13 mouse cellular contexts compared by ENCODE assay signal in genomic region chr9:43947490-43948150, GRCm38 (mm10).
A peak's percentile ranks its signal among the peaks of the same experiment; 100 is the strongest.
DNase-seq lines count a peak whose midpoint lies in the region; ATAC-seq lines count a peak whose summit lies in the region.
"Had no signal": no experiment of that assay in that cellular context is flagged by ENCODE, and none has a peak within 500 bp of the region (broad histone marks: within the 10 kb centered on the region; RNA-seq: fewer than 3 reads in every experiment).

No protein-coding gene starts in this region.

- H3K9me3 ChIP-seq in midbrain, embryonic 11.5 days (ENCODE audit: control insufficient read depth, low read length): no peaks in the 10 kb centered on the region
- H3K9me3 ChIP-seq in midbrain, embryonic 15.5 days: no peaks in the 10 kb centered on the region
- H3K9me3 ChIP-seq in hindbrain, embryonic 10.5 days: no peaks in the 10 kb centered on the region
- no peaks in the 10 kb centered on the region for H3K9me3 ChIP-seq in midbrain, embryonic 12.5 days
- H3K9me3 ChIP-seq: heart, embryonic 12.5 days; liver, embryonic 12.5 days had no signal

- 55% methylated on average over 11 of the region's 11 CpGs for WGBS in midbrain, embryonic 11.5 days
- 43% methylated on average over 11 of the region's 11 CpGs for WGBS in midbrain, embryonic 15.5 days
- 37% methylated on average over 11 of the region's 11 CpGs for WGBS in hindbrain, embryonic 10.5 days
- 43% methylated on average over 9 of the region's 11 CpGs for WGBS in midbrain, embryonic 12.5 days

- H3K36me3 ChIP-seq in midbrain, embryonic 11.5 days (ENCODE audit: control insufficient read depth, insufficient read depth, low read length): no peaks in the 10 kb centered on the region
- H3K36me3 ChIP-seq in midbrain, embryonic 15.5 days (replicated peaks): no peaks in the 10 kb centered on the region
- no peaks in the 10 kb centered on the region for H3K36me3 ChIP-seq in hindbrain, embryonic 10.5 days
- H3K36me3 ChIP-seq in midbrain, embryonic 12.5 days: no peaks in the 10 kb centered on the region
- H3K36me3 ChIP-seq: heart, embryonic 12.5 days; liver, embryonic 12.5 days had no signal

- no peak for DNase-seq in midbrain, embryonic 11.5 days (ENCODE audit: low spot score, missing footprints)
- DNase-seq in hindbrain, embryonic 10.5 days (ENCODE audit: low spot score): no peak
- no peak for DNase-seq in yolk sac, embryonic 10.5 days (ENCODE audit: low spot score)
- no peak for DNase-seq in layer of hippocampus, postnatal 25 days (ENCODE audit: extremely low spot score in 1 of 2, low spot score in 1 of 2)
- no peak for DNase-seq in left cerebral cortex, adult 9 months (ENCODE audit: low spot score in 2 of 2)
- DNase-seq: cerebellum, adult 2 months; gastrocnemius, postnatal 36 days; kidney, postnatal 14 days had no signal

- H3K27me3 ChIP-seq in midbrain, embryonic 11.5 days (ENCODE audit: control insufficient read depth, insufficient read depth, low read length): no peaks in the 10 kb centered on the region
- H3K27me3 ChIP-seq in midbrain, embryonic 15.5 days (replicated peaks): no peaks in the 10 kb centered on the region
- 0 out of 2 replicates have a peak, but pooled peaks cover 9% of the 10 kb centered on the region for H3K27me3 ChIP-seq in hindbrain, embryonic 10.5 days (ENCODE audit: insufficient read depth, poor library complexity, severe bottlenecking)
- H3K27me3 ChIP-seq in midbrain, embryonic 12.5 days: peaks cover 28% of the 10 kb centered on the region; the same call in 1 of the 2 replicates
- H3K27me3 ChIP-seq: liver, embryonic 12.5 days had no signal

- no peak overlapping the region for H3K4me3 ChIP-seq in midbrain, embryonic 11.5 days (ENCODE audit: low read depth, low read length)
- H3K4me3 ChIP-seq in midbrain, embryonic 15.5 days: no peak overlapping the region
- no peak overlapping the region for H3K4me3 ChIP-seq in hindbrain, embryonic 10.5 days
- H3K4me3 ChIP-seq in midbrain, embryonic 12.5 days: no peak overlapping the region
- H3K4me3 ChIP-seq: heart, embryonic 12.5 days; liver, embryonic 12.5 days had no signal

- H3K4me2 ChIP-seq in midbrain, embryonic 11.5 days: no peak overlapping the region
- H3K4me2 ChIP-seq in midbrain, embryonic 15.5 days: no peak overlapping the region
- H3K4me2 ChIP-seq in midbrain, embryonic 12.5 days (replicated peaks): no peak overlapping the region
- H3K4me2 ChIP-seq: heart, embryonic 12.5 days; liver, embryonic 12.5 days had no signal

- no peak overlapping the region for H3K9ac ChIP-seq in midbrain, embryonic 11.5 days (ENCODE audit: low read length)
- H3K9ac ChIP-seq in midbrain, embryonic 15.5 days: no peak overlapping the region
- no peak overlapping the region for H3K9ac ChIP-seq in midbrain, embryonic 12.5 days (replicated peaks)
- H3K9ac ChIP-seq: heart, embryonic 12.5 days; liver, embryonic 12.5 days had no signal

- H3K4me1 ChIP-seq in midbrain, embryonic 11.5 days (ENCODE audit: control insufficient read depth, insufficient read depth, low read length): peaks cover 9% of the 10 kb centered on the region
- peaks cover 11% of the 10 kb centered on the region for H3K4me1 ChIP-seq in midbrain, embryonic 15.5 days
- H3K4me1 ChIP-seq in hindbrain, embryonic 10.5 days (replicated peaks): peaks cover 30% of the 10 kb centered on the region
- peaks cover 38% of the 10 kb centered on the region for H3K4me1 ChIP-seq in midbrain, embryonic 12.5 days
- H3K4me1 ChIP-seq: liver, embryonic 12.5 days had no signal

- ATAC-seq in midbrain, embryonic 11.5 days (ENCODE audit: low FRiP score): 0 out of 2 replicates have a peak, but pooled peaks have one; percentile 42
- ATAC-seq in midbrain, embryonic 15.5 days (replicated peaks): no peak
- peak; percentile 75; the same call in 1 of the 2 replicates for ATAC-seq in midbrain, embryonic 12.5 days (ENCODE audit: low FRiP score, low read depth)
- ATAC-seq: liver, embryonic 12.5 days; lung, postnatal 0 days had no signal

- H3K27ac ChIP-seq in midbrain, embryonic 11.5 days (ENCODE audit: low read depth, low read length): 0 out of 2 replicates have a peak overlapping the region, but pooled peaks have one; percentile 3
- H3K27ac ChIP-seq in midbrain, embryonic 15.5 days: no peak overlapping the region
- peak overlapping the region; percentile 17; the same call in 1 of the 2 replicates for H3K27ac ChIP-seq in hindbrain, embryonic 10.5 days
- H3K27ac ChIP-seq in midbrain, embryonic 12.5 days (replicated peaks): peak overlapping the region; percentile 15; the same call in 1 of the 2 replicates
- H3K27ac ChIP-seq: liver, embryonic 12.5 days had no signal
